Mouse (Mus musculus): Measurements from ENCODE around the gene Fancl.

The Fancl gene

GRCm38 (mm10) chr11:26489761-26490466 lies 104.0 kb downstream of the Fancl start:
- DNase-seq (ENCODE audit: low spot score in 2 of 2): peak; percentile 11 to 20

DNA sequence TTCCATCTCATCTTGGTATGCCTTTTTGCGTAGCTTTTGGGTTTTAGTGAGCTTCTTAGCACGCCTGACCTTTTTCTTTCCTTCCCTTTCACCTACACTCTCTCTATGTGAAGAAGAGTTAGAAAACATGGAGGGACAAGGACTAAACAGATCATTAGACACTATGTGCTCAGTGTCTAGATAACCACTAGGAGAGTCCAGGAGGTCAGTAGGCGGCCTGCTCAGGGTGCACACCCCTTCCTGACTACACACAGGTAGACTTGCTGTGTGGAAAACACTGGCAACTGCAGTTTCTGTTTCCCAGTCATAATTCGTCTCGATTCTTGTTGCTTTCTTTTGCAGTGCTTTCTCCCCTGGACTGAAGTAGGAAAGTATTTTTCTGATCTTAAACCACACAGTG lies 110.0 kb downstream of the Fancl start:
- no peak for DNase-seq (ENCODE audit: low spot score in 2 of 2)

DNA sequence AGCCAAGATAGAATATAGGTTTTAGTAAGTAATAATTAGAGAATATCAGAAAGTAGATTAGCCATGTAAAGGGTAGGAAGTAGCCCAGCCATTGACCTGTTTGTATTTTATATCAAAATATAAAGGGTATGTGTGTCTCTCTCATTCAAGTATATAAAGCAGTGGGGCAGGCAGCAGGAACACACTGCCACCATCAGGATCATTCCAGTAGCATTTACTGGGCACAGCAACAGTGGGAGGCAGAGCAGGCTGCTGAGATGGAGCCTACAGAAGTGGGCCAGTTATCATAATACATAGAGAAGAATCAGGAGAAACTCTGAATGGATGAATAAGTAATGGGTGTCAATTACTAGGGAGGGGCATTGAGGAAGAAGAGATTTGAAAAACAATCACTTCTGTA lies 127.7 kb downstream of the Fancl start:
- no peak for DNase-seq (ENCODE audit: low spot score in 2 of 2)

- no peak for DNase-seq (ENCODE audit: low spot score in 2 of 2)
Measured at GRCm38 (mm10) chr11:26516086-26516485, 130.2 kb downstream of the Fancl start.

DNA sequence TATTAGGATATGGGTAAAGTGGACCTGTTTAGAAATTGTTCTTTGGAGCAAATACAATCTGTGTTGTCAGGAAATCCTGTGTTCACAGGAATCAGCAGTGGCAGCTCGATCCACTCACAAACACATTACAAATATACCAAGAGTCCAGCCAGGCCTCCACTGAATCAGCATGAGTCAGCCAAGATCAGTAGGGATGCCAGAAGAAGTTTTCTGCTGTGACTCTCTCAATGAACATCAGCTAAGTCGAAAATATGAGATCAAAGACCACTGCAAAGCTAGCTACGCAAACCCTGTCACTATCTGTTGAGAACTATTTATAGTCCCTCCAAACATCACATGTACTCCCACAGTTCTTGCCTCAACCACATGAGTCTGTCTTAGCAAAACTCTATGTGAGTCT lies 133.1 kb downstream of the Fancl start:
- no peak for DNase-seq (ENCODE audit: low spot score in 2 of 2)

All from frontal cortex, postnatal 14 days (tissue).